ENCODE assay signal across 15 mouse cellular contexts in genomic region chr7:79890436-79891221, GRCm38 (mm10). TPM values are rescaled to one million over a fixed set of nuclear protein-coding genes. Genes with fewer than 3 reads are reported as not detected.
A peak's percentile ranks its signal among the peaks of the same experiment; 100 is the strongest.
DNase-seq lines count a peak whose midpoint lies in the region; ATAC-seq and TF ChIP-seq lines count a peak whose summit lies in the region.
"Had no signal": no experiment of that assay in that cellular context is flagged by ENCODE, and none has a peak within 500 bp of the region (broad histone marks: within the 10 kb centered on the region; RNA-seq: fewer than 3 reads in every experiment).

No protein-coding gene starts in this region.

- no peak overlapping the region for H3K4me2 ChIP-seq in intestine, embryonic 16.5 days (ENCODE audit: low read depth, low read length)
- H3K4me2 ChIP-seq in stomach, embryonic 16.5 days (ENCODE audit: low read depth, low read length), result no peak overlapping the region
- H3K4me2 ChIP-seq: forebrain, embryonic 12.5 days; liver, embryonic 15.5 days; neural tube, embryonic 13.5 days had no signal

- intact Hi-C loops in gastrocnemius, adult 2 months (cut with DNase I), result no loop called here

- H3K27me3 ChIP-seq in heart, embryonic 10.5 days (ENCODE audit: insufficient read depth, poor library complexity, severe bottlenecking), result no peaks in the 10 kb centered on the region
- H3K27me3 ChIP-seq in intestine, embryonic 16.5 days (replicated peaks; ENCODE audit: control insufficient read depth, insufficient read depth, low read length), result no peaks in the 10 kb centered on the region
- H3K27me3 ChIP-seq in stomach, embryonic 16.5 days (ENCODE audit: control insufficient read depth, insufficient read depth, low read length), result no peaks in the 10 kb centered on the region
- H3K27me3 ChIP-seq: forebrain, embryonic 12.5 days; liver, embryonic 15.5 days; neural tube, embryonic 13.5 days had no signal

- peak; percentile 55 for ATAC-seq in intestine, embryonic 16.5 days
- no peak; the same call in 1 of the 2 replicates for ATAC-seq in stomach, embryonic 16.5 days (ENCODE audit: insufficient read depth, low FRiP score)
- no peak for ATAC-seq in granulocyte monocyte progenitor cell, adult 5-6 weeks (replicated peaks; ENCODE audit: poor library complexity, severe bottlenecking)
- no peak for ATAC-seq in cerebellum, adult (ENCODE audit: insufficient number of reproducible peaks, low FRiP score, low TSS enrichment)
- ATAC-seq: inflammation-experienced regulatory T-cells, adult 6 months had no signal

- peaks cover 29% of the 10 kb centered on the region; the same call in 1 of the 2 replicates for H3K4me1 ChIP-seq in heart, embryonic 10.5 days
- H3K4me1 ChIP-seq in intestine, embryonic 16.5 days (ENCODE audit: control insufficient read depth, insufficient read depth, low read length), result peaks cover 28% of the 10 kb centered on the region
- 0 out of 2 replicates have a peak, but pooled peaks cover 3% of the 10 kb centered on the region for H3K4me1 ChIP-seq in stomach, embryonic 16.5 days (ENCODE audit: control insufficient read depth, insufficient read depth, low read length)
- H3K4me1 ChIP-seq: forebrain, embryonic 12.5 days; liver, embryonic 15.5 days; neural tube, embryonic 13.5 days had no signal

- no peak for DNase-seq in heart, embryonic 10.5 days (ENCODE audit: low spot score)
- no peak for DNase-seq in heart, adult 9 months (ENCODE audit: low spot score in 2 of 2)
- DNase-seq in kidney, postnatal 25 days, result peak; percentile 69 to 72
- DNase-seq in gastrocnemius, adult 2 months, result no peak
- DNase-seq: embryo, embryonic 11 days; gastrocnemius, postnatal 14 days; midbrain, embryonic 14.5 days had no signal

- peak overlapping the region; percentile 29; the same call in 1 of the 2 replicates for H3K27ac ChIP-seq in heart, embryonic 10.5 days
- H3K27ac ChIP-seq in intestine, embryonic 16.5 days (ENCODE audit: low read length), result peak overlapping the region; percentile 86
- H3K27ac ChIP-seq in stomach, embryonic 16.5 days (ENCODE audit: low read length), result peak overlapping the region; percentile 69
- no peak overlapping the region; the same call in 1 of the 2 replicates for H3K27ac ChIP-seq in gastrocnemius, adult 2 months
- H3K27ac ChIP-seq: forebrain, embryonic 12.5 days; liver, embryonic 15.5 days; neural tube, embryonic 13.5 days had no signal

- WGBS in heart, embryonic 10.5 days, result 76% methylated on average over 15 of the region's 15 CpGs
- WGBS in intestine, embryonic 16.5 days, result 66% methylated on average over 15 of the region's 15 CpGs
- WGBS in stomach, embryonic 16.5 days, result 79% methylated on average over 15 of the region's 15 CpGs

- H3K9ac ChIP-seq in intestine, embryonic 16.5 days (ENCODE audit: low read depth, low read length), result 0 out of 2 replicates have a peak overlapping the region, but pooled peaks have one; percentile 26
- H3K9ac ChIP-seq in stomach, embryonic 16.5 days (ENCODE audit: low read length), result no peak overlapping the region
- H3K9ac ChIP-seq: forebrain, embryonic 12.5 days; liver, embryonic 15.5 days; neural tube, embryonic 13.5 days had no signal

- H3K36me3 ChIP-seq in heart, embryonic 10.5 days, result peaks cover 13% of the 10 kb centered on the region
- no peaks in the 10 kb centered on the region for H3K36me3 ChIP-seq in intestine, embryonic 16.5 days (ENCODE audit: control insufficient read depth, insufficient read depth, low read length)
- H3K36me3 ChIP-seq in stomach, embryonic 16.5 days (ENCODE audit: control insufficient read depth, insufficient read depth, low read length), result no peaks in the 10 kb centered on the region
- H3K36me3 ChIP-seq: liver, embryonic 15.5 days had no signal

- TF ChIP-seq CTCF in gastrocnemius, adult 2 months (IDR thresholded peaks at IDR 0.05), result no peak

- H3K4me3 ChIP-seq in heart, embryonic 10.5 days, result no peak overlapping the region
- no peak overlapping the region for H3K4me3 ChIP-seq in intestine, embryonic 16.5 days (ENCODE audit: low read length)
- no peak overlapping the region for H3K4me3 ChIP-seq in stomach, embryonic 16.5 days (replicated peaks; ENCODE audit: low read length)
- no peak overlapping the region for H3K4me3 ChIP-seq in gastrocnemius, adult 2 months
- H3K4me3 ChIP-seq: forebrain, embryonic 12.5 days; liver, embryonic 15.5 days; neural tube, embryonic 13.5 days had no signal

- no peaks in the 10 kb centered on the region for H3K9me3 ChIP-seq in heart, embryonic 10.5 days
- H3K9me3 ChIP-seq in intestine, embryonic 16.5 days (ENCODE audit: control insufficient read depth, low read length), result no peaks in the 10 kb centered on the region
- no peaks in the 10 kb centered on the region for H3K9me3 ChIP-seq in stomach, embryonic 16.5 days (replicated peaks; ENCODE audit: control insufficient read depth, low read length)
- H3K9me3 ChIP-seq: forebrain, embryonic 12.5 days; liver, embryonic 15.5 days; neural tube, embryonic 13.5 days had no signal

RNA-seq across cellular contexts. Expression of gene Anpep, which starts 29.8 kb away (rescaled TPM):
- polyA plus RNA-seq in heart, embryonic 10.5 days (2016; fragmentation: Nextera tagmentation; extraction: Ambion mirVana), result 6.8 and 8.3 TPM in 2 replicates
- 248 and 311 TPM in 2 replicates for polyA plus RNA-seq in intestine, embryonic 16.5 days (2015; fragmentation: Nextera tagmentation; extraction: Ambion mirVana)
- polyA plus RNA-seq in stomach, embryonic 16.5 days (2015; fragmentation: Nextera tagmentation; extraction: Ambion mirVana), result 54.7 and 59.3 TPM in 2 replicates
- total RNA-seq in gastrocnemius, adult 2 months (2021), result 1 to 10 TPM; 4.1 to 7.2 TPM
- total RNA-seq in granulocyte monocyte progenitor cell, adult 5-6 weeks (2014; fragmentation: Nextera tagmentation), result 0.36 TPM in 1 of 2 replicates, not detected in the other
- not detected in 2 replicates for total RNA-seq in granulocyte monocyte progenitor cell, adult 5-6 weeks (2017)

RNA-seq across cellular contexts. Expression of gene Ap3s2, which starts 29.8 kb away (rescaled TPM):
- polyA plus RNA-seq in heart, embryonic 10.5 days (2016; fragmentation: Nextera tagmentation; extraction: Ambion mirVana), result 37.7 and 41.3 TPM in 2 replicates
- polyA plus RNA-seq in intestine, embryonic 16.5 days (2015; fragmentation: Nextera tagmentation; extraction: Ambion mirVana), result 28.9 and 30.7 TPM in 2 replicates
- 23.9 and 26.4 TPM in 2 replicates for polyA plus RNA-seq in stomach, embryonic 16.5 days (2015; fragmentation: Nextera tagmentation; extraction: Ambion mirVana)
- total RNA-seq in gastrocnemius, adult 2 months (2021), result 10 to 100 TPM; 17.1 to 19.0 TPM
- total RNA-seq in granulocyte monocyte progenitor cell, adult 5-6 weeks (2014; fragmentation: Nextera tagmentation), result 29.6 and 38.1 TPM in 2 replicates
- total RNA-seq in granulocyte monocyte progenitor cell, adult 5-6 weeks (2017), result 8.3 and 9.3 TPM in 2 replicates

RNA-seq across cellular contexts. Expression of gene Arpin, which starts 44.5 kb away (rescaled TPM):
- polyA plus RNA-seq in heart, embryonic 10.5 days (2016; fragmentation: Nextera tagmentation; extraction: Ambion mirVana), result 26.0 and 30.0 TPM in 2 replicates
- 58.0 and 60.8 TPM in 2 replicates for polyA plus RNA-seq in intestine, embryonic 16.5 days (2015; fragmentation: Nextera tagmentation; extraction: Ambion mirVana)
- polyA plus RNA-seq in stomach, embryonic 16.5 days (2015; fragmentation: Nextera tagmentation; extraction: Ambion mirVana), result 38.1 and 41.3 TPM in 2 replicates
- 1 to 10 TPM; 2.7 to 3.3 TPM for total RNA-seq in gastrocnemius, adult 2 months (2021)
- 1.8 TPM in 1 of 2 replicates, not detected in the other for total RNA-seq in granulocyte monocyte progenitor cell, adult 5-6 weeks (2014; fragmentation: Nextera tagmentation)
- not detected in 2 replicates for total RNA-seq in granulocyte monocyte progenitor cell, adult 5-6 weeks (2017)

Comparison
In these comparisons a context has a peak if more than half of its experiments do, and no peak if none do; other contexts are left out.
1. DNase-seq: peak in kidney, postnatal 25 days (2 of 2); none in heart, embryonic 10.5 days (single experiment), heart, adult 9 months (0 of 2) and gastrocnemius, adult 2 months (single experiment).